Mouse (Mus musculus) midbrain, embryonic 14.5 days (tissue): ENCODE data around the gene Trpv1. TPM values are rescaled to one million over a fixed set of nuclear protein-coding genes. Genes with fewer than 3 reads are reported as not detected.

Experiments
- ATAC-seq: fragments of 200-750 bp; cut with Nextera tagmentation; 2 replicates; pipeline ENCODE4 v1.8.0; 2017; ENCODE audit warnings: moderate number of reproducible peaks, moderate library complexity; ENCODE audit not compliant: low FRiP score, low TSS enrichment
- DNase-seq: peaks from one replicate; pipeline ENCODE4 v3.0.0-alpha.2; 2015
- H3K27ac ChIP-seq: fragments of 300-500 bp; sonication (generic); replicated peaks from 2 replicates; pipeline ENCODE4 v1.5.1; 2014; ENCODE audit warnings: mild to moderate bottlenecking, low read depth, low read length, moderate library complexity
- H3K27me3 ChIP-seq: fragments of 300-500 bp; sonication (generic); 2 replicates; pipeline ENCODE4 v1.6.1; 2014; ENCODE audit warnings: low read length, control low read depth, mixed read lengths; ENCODE audit not compliant: control insufficient read depth, insufficient read depth
- H3K36me3 ChIP-seq: fragments of 300-500 bp; sonication (generic); 2 replicates; pipeline ENCODE4 v1.6.1; 2014; ENCODE audit warnings: low read length, control low read depth; ENCODE audit not compliant: control insufficient read depth, insufficient read depth
- H3K4me1 ChIP-seq: fragments of 300-500 bp; sonication (generic); 2 replicates; pipeline ENCODE4 v1.6.1; 2014; ENCODE audit warnings: mild to moderate bottlenecking, antibody characterized with exemption, low read length, control low read depth; ENCODE audit not compliant: control insufficient read depth, insufficient read depth
- H3K4me2 ChIP-seq: fragments of 300-500 bp; sonication (generic); 2 replicates; pipeline ENCODE4 v1.6.1; 2014; ENCODE audit warnings: mild to moderate bottlenecking, low read length, moderate library complexity
- H3K4me3 ChIP-seq: fragments of 300-500 bp; sonication (generic); replicated peaks from 2 replicates; pipeline ENCODE4 v1.5.1; 2014; ENCODE audit warnings: low read depth, low read length
- H3K9ac ChIP-seq: fragments of 300-500 bp; sonication (generic); replicated peaks from 2 replicates; pipeline ENCODE4 v1.6.1; 2014; ENCODE audit warnings: mild to moderate bottlenecking, low read length, moderate library complexity
- H3K9me3 ChIP-seq: fragments of 300-500 bp; sonication (generic); 2 replicates; pipeline ENCODE4 v1.6.1; 2016; ENCODE audit warnings: low read length, control low read depth, mixed read lengths; ENCODE audit not compliant: control insufficient read depth
- WGBS: fragments of 180-500 bp; shearing (Covaris S2); extraction: QIAGEN DNeasy Blood & Tissue Kit; methylation state at CpG from one replicate; pipeline ENCODE4 v1.1.7; 2014; 5-methylcytosine and 5-hydroxymethylcytosine counted together
- polyA plus RNA-seq: library from polyadenylated mRNA; unstranded; fragments of >200 nt; fragmentation: Nextera tagmentation; extraction: Ambion mirVana; gene quantifications from 2 replicates; pipeline ENCODE4 v1.2.1, GENCODE M21; 2014

Gene Trpv1
- polyA plus RNA-seq, 1 experiment from 2014 or later, result not detected

DNA sequence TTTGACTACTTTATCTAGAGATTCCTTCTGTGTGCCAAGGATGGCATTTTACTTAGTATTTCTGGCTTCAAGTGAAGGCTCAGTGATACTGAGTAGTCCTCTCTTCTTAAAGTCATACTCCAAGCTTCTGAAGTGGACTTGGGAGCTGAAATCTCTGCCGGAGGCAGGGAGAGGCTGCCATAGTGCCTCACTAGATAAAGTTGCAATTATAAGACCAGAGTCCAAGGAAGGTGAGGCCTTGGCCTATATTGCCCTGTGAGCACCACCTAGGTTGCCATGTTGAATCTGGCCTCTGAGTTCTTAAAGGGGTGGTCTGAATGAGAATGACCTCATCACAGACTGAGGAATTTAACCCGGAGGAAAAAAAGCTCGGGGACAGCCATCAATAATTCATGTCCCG, 8.7 kb downstream of the Trpv1 start:
- H3K4me2 ChIP-seq, result no peak overlapping the region
- H3K4me3 ChIP-seq, result no peak overlapping the region
- DNase-seq (no peak), ATAC-seq (no peak)
- no peaks in the 10 kb centered on the region for H3K27me3 ChIP-seq
- WGBS, result 86% methylated on average over 4 of the region's 4 CpGs
- H3K4me1 ChIP-seq, result no peaks in the 10 kb centered on the region
- no peak overlapping the region for H3K9ac ChIP-seq
- H3K36me3 ChIP-seq, result no peaks in the 10 kb centered on the region
- no peaks in the 10 kb centered on the region for H3K9me3 ChIP-seq
- no peak overlapping the region for H3K27ac ChIP-seq

DNA sequence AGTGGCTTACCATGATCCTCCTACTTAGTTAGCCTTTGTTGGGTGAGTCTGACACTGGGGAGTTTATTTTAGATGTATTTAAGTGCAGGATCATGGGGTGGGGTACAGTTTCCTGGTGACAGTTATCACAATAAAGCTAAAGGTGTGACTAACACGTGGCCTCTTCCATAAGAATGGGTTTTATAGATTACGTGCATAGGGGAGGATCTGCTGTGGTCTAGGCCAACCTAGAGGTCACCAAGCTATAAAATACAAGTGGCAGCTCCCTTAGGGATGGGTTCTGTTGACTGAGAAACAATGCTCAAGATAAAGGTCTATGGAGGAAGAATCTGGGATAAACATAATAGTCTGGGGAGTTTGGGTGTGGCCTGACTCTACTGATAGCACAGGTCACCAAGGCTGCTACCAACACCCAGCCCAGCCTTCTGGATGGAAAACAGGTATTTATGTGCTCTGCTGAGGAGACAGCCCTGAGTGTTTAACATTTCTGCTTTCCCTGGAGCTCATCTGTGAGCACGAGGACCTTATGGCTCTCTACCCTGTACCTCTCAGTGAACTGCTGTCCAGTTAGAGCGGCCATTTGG, 23.4 kb downstream of the Trpv1 start:
- no peak for DNase-seq
- Histone ChIP-seq H3K9ac (no peak overlapping the region), H3K27ac (no peak overlapping the region), H3K27me3 (no peaks in the 10 kb centered on the region), H3K4me3 (no peak overlapping the region), H3K9me3 (no peaks in the 10 kb centered on the region), H3K4me2 (no peak overlapping the region), H3K36me3 (no peaks in the 10 kb centered on the region), H3K4me1 (no peaks in the 10 kb centered on the region)
- WGBS, result 77% methylated on average over 4 of the region's 4 CpGs
- no peak for ATAC-seq

DNA sequence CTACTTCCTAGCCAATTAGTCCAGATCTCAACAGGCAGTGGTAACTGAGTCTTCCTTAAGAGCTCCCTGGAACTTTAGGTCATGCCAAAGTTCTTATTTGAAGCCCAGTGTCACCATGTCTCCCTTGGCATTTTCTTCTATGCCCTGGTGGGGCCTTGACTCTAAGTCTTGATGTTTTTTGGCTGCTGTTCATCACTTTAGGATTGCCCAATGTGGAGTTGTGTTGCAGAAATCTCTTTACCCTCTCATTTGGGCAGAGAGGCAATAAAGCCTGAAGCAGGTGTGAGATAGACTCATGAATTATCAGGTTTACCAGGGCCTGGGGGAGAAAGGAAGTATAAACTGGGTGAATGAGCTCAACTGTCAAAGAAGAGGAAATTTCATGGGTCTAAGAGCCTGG, 24.6 kb downstream of the Trpv1 start:
- H3K4me2 ChIP-seq, result no peak overlapping the region
- no peak overlapping the region for H3K4me3 ChIP-seq
- no peaks in the 10 kb centered on the region for H3K9me3 ChIP-seq
- no peak overlapping the region for H3K27ac ChIP-seq
- ATAC-seq (no peak), DNase-seq (no peak)
- H3K4me1 ChIP-seq, result no peaks in the 10 kb centered on the region
- no peaks in the 10 kb centered on the region for H3K36me3 ChIP-seq
- H3K9ac ChIP-seq, result no peak overlapping the region
- no peaks in the 10 kb centered on the region for H3K27me3 ChIP-seq

DNA sequence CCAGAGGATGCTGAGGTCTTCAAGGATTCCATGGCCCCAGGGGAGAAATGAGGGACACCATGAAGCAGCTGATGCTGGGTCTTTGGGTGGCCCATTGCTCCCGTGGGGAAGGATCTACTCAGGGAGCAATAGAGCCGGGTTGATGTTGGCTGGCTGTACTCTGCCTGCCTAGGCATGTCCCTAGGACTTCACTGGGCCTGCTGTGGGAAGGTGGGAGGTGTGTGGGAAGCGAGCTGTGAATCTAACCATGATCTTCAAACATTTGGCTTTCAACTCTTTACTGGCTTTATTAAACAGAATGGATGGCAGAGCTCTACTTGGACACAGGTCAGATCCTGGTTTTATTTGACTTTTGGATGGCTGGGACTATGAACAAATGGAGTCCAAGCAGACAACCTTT, 26.4 kb downstream of the Trpv1 start:
- Histone ChIP-seq H3K27ac (no peak overlapping the region), H3K4me3 (no peak overlapping the region), H3K9me3 (no peaks in the 10 kb centered on the region), H3K4me1 (no peaks in the 10 kb centered on the region), H3K36me3 (no peaks in the 10 kb centered on the region), H3K4me2 (no peak overlapping the region), H3K27me3 (no peaks in the 10 kb centered on the region), H3K9ac (no peak overlapping the region)
- 73% methylated on average over 3 of the region's 3 CpGs for WGBS
- DNase-seq (no peak), ATAC-seq (no peak)

DNA sequence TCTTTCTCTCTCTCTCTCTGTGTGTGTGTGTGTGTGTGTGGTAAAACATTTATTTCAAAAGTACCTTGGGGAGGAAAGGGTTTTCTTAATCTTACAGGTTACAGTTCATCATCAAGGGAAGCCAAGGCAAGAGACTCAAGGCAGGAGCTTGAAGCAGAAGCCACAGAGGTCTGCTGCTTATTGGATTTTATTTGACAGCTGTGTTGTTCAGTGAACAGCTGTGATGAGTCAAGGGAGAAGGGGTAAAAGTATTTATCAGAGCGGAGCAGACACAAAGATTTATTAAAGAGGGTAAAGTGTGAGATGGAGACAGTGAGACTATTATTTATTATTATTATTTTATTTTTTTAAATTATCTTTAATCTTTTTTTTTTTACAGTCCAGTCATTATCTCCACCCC, 27.3 kb downstream of the Trpv1 start:
- Histone ChIP-seq H3K36me3 (no peaks in the 10 kb centered on the region), H3K27ac (no peak overlapping the region), H3K9ac (no peak overlapping the region), H3K4me2 (no peak overlapping the region), H3K27me3 (no peaks in the 10 kb centered on the region), H3K4me1 (no peaks in the 10 kb centered on the region), H3K9me3 (no peaks in the 10 kb centered on the region), H3K4me3 (no peak overlapping the region)
- ATAC-seq, result no peak
- 86% methylated on average over 1 of the region's 1 CpGs for WGBS
- DNase-seq, result no peak

DNA sequence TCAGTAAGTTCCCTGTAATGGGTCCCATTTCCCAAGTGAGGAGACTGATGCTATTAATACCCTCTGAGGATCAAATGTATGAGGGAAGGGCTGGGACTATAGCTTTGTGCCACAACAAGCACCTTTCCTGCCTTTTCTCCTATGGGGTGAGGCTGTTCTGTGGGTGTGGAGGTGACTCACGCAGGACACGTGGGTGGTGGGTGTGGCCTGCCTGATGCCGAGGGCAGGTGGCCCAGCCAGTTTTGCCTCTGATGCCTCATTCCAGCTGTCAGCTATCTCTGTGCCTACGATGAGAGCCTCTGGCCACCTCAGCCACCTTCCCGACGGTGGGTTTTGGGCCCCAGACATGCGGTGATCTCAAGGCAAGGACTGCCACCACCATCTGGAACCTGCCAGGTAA, 33.2 kb downstream of the Trpv1 start, which contains the start of gene Trpv3:
TSS of gene Trpv3 (plus strand) at position 122 of the 400 bp plus-strand sequence.
- Histone ChIP-seq H3K9ac (no peak within 1 kb of the TSS), H3K4me3 (no peak within 1 kb of the TSS), H3K36me3 (no peaks in the 10 kb centered on the region), H3K4me1 (no peaks in the 10 kb centered on the region), H3K9me3 (no peaks in the 10 kb centered on the region), H3K4me2 (no peak within 1 kb of the TSS), H3K27me3 (no peaks in the 10 kb centered on the region), H3K27ac (no peak within 1 kb of the TSS)
- DNase-seq, result no peak
- 87% methylated on average over 7 of the region's 7 CpGs for WGBS
- no peak for ATAC-seq

GRCm38 (mm10) chr11:73274821-73275220, 40.7 kb downstream of the Trpv1 start:
- ATAC-seq (no peak), DNase-seq (no peak)
- Histone ChIP-seq H3K27me3 (no peaks in the 10 kb centered on the region), H3K4me3 (no peak overlapping the region), H3K36me3 (no peaks in the 10 kb centered on the region), H3K9me3 (no peaks in the 10 kb centered on the region), H3K27ac (no peak overlapping the region), H3K4me2 (no peak overlapping the region), H3K9ac (no peak overlapping the region), H3K4me1 (no peaks in the 10 kb centered on the region)
- WGBS, result 20% methylated on average over 2 of the region's 2 CpGs

DNA sequence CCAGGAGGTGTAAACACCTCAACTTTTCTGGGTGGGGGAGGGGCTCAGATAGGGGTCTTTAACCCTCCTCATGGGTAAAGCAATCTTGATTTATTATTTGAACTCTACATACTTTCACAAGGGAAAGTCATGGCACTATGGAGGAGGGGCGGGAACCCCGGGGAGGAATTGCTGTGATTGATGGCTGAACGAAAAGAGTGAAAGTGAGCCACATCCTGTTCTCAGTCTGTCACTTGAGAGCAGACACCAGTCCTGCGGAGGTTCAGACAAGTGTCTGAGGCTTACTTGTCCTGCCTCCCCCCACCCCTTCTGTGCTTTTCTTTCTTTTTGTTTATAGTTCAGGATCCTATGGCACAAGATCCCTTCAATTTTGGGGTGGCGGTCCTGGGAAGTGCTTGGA, 46.6 kb downstream of the Trpv1 start:
- no peaks in the 10 kb centered on the region for H3K27me3 ChIP-seq
- no peak overlapping the region for H3K27ac ChIP-seq
- ATAC-seq (no peak), DNase-seq (no peak)
- no peak overlapping the region for H3K4me2 ChIP-seq
- H3K4me3 ChIP-seq, result no peak overlapping the region
- 72% methylated on average over 5 of the region's 5 CpGs for WGBS
- no peaks in the 10 kb centered on the region for H3K36me3 ChIP-seq
- H3K4me1 ChIP-seq, result peaks cover 2% of the 10 kb centered on the region; the same call in 1 of the 2 replicates
- no peaks in the 10 kb centered on the region for H3K9me3 ChIP-seq
- H3K9ac ChIP-seq, result no peak overlapping the region

- Histone ChIP-seq H3K4me2 (peak overlapping the region; percentile 53), H3K4me3 (peak overlapping the region; percentile 33), H3K27me3 (no peaks in the 10 kb centered on the region), H3K4me1 (peaks cover 2% of the 10 kb centered on the region; the same call in 1 of the 2 replicates), H3K27ac (no peak overlapping the region), H3K36me3 (no peaks in the 10 kb centered on the region), H3K9ac (peak overlapping the region; percentile 13), H3K9me3 (no peaks in the 10 kb centered on the region)
- 2% methylated on average over 16 of the region's 16 CpGs for WGBS
- ATAC-seq (peak; percentile 75), DNase-seq (peak; percentile 77)
Measured at GRCm38 (mm10) chr11:73281528-73282027, 47.5 kb downstream of the Trpv1 start.
